8 mouse cellular contexts compared by ENCODE assay signal in genomic region chr5:124012885-124013284, GRCm38 (mm10). TPM values are rescaled to one million over a fixed set of nuclear protein-coding genes. Genes with fewer than 3 reads are reported as not detected.
A peak's percentile ranks its signal among the peaks of the same experiment; 100 is the strongest.
DNase-seq lines count a peak whose midpoint lies in the region; ATAC-seq and TF ChIP-seq lines count a peak whose summit lies in the region.

No protein-coding gene starts in this region.

- TF ChIP-seq POLR2A in kidney, adult 2 months (IDR thresholded peaks at IDR 0.05; ENCODE audit: low read depth, low read length), result no peak

- no peak for TF ChIP-seq CTCF in kidney, adult 2 months (conservative IDR thresholded peaks at IDR 0.05; ENCODE audit: insufficient read depth, insufficient read length, low read depth, low read length)
- TF ChIP-seq CTCF in forebrain, postnatal 0 days (IDR thresholded peaks at IDR 0.05; ENCODE audit: low read depth), result 0 out of 2 replicates have a peak, but pooled peaks have one; percentile 7

- no peaks in the 10 kb centered on the region for H3K27me3 ChIP-seq in kidney, embryonic 14.5 days (ENCODE audit: control insufficient read depth, insufficient read depth, low read length)
- H3K27me3 ChIP-seq in kidney, adult 2 months (replicated peaks; ENCODE audit: control insufficient read depth, insufficient read depth, low read length), result no peaks in the 10 kb centered on the region
- H3K27me3 ChIP-seq in forebrain, postnatal 0 days (ENCODE audit: insufficient read depth, low read length), result no peaks in the 10 kb centered on the region

- no peak overlapping the region for H3K4me3 ChIP-seq in kidney, embryonic 14.5 days (ENCODE audit: low read length)
- H3K4me3 ChIP-seq in kidney, adult 2 months (ENCODE audit: insufficient read depth, low read depth, low read length), result no peak overlapping the region
- H3K4me3 ChIP-seq in forebrain, postnatal 0 days (ENCODE audit: low read depth, low read length), result no peak overlapping the region

- no peak for ATAC-seq in kidney, embryonic 14.5 days (ENCODE audit: low FRiP score, low TSS enrichment)
- no peak for ATAC-seq in forebrain, postnatal 0 days
- 0 out of 2 replicates have a peak, but pooled peaks have one; percentile 9 for ATAC-seq in megakaryocyte-erythroid progenitor cell, adult 5-6 weeks (replicated peaks; ENCODE audit: low FRiP score, low TSS enrichment, poor library complexity, severe bottlenecking)
- ATAC-seq in inflammation-experienced regulatory T-cells, adult 6 months, result no peak

- 79% methylated on average over 10 of the region's 10 CpGs for WGBS in kidney, embryonic 14.5 days
- WGBS in kidney, adult 2 months, result 82% methylated on average over 10 of the region's 10 CpGs
- 84% methylated on average over 10 of the region's 10 CpGs for WGBS in forebrain, postnatal 0 days

- no peak overlapping the region for H3K4me2 ChIP-seq in kidney, embryonic 14.5 days (replicated peaks; ENCODE audit: low read depth, low read length)
- no peak overlapping the region for H3K4me2 ChIP-seq in forebrain, postnatal 0 days (ENCODE audit: low read depth)

- no peaks in the 10 kb centered on the region for H3K9me3 ChIP-seq in kidney, embryonic 14.5 days (ENCODE audit: control insufficient read depth, low read length)
- no peaks in the 10 kb centered on the region for H3K9me3 ChIP-seq in forebrain, postnatal 0 days (ENCODE audit: low read length)

- peaks cover 15% of the 10 kb centered on the region; the same call in 1 of the 2 replicates for H3K36me3 ChIP-seq in kidney, embryonic 14.5 days (ENCODE audit: control insufficient read depth, insufficient read depth, low read length)
- no peaks in the 10 kb centered on the region for H3K36me3 ChIP-seq in kidney, adult 2 months (ENCODE audit: control insufficient read depth, insufficient read depth, low read length)
- peaks cover 25% of the 10 kb centered on the region for H3K36me3 ChIP-seq in forebrain, postnatal 0 days (ENCODE audit: insufficient read depth)

- DNase-seq in kidney, adult 2 months, result no peak
- peak; percentile 81 for DNase-seq in adrenal gland, postnatal 14 days
- no peak for DNase-seq in forebrain, postnatal 0 days
- DNase-seq in thymus, postnatal 10 days (ENCODE audit: low spot score in 2 of 2), result no peak
- no peak for DNase-seq in gastrocnemius, postnatal 4 days (ENCODE audit: low spot score in 2 of 2)

- H3K4me1 ChIP-seq in kidney, embryonic 14.5 days (ENCODE audit: control insufficient read depth, insufficient read depth, low read length), result peaks cover 62% of the 10 kb centered on the region
- H3K4me1 ChIP-seq in kidney, adult 2 months (ENCODE audit: control insufficient read depth, insufficient read depth, low read length), result peaks cover 25% of the 10 kb centered on the region
- peaks cover 28% of the 10 kb centered on the region for H3K4me1 ChIP-seq in forebrain, postnatal 0 days (ENCODE audit: insufficient read depth)

- H3K9ac ChIP-seq in kidney, embryonic 14.5 days (ENCODE audit: low read depth, low read length), result no peak overlapping the region
- H3K9ac ChIP-seq in forebrain, postnatal 0 days, result no peak overlapping the region

- H3K27ac ChIP-seq in kidney, embryonic 14.5 days (ENCODE audit: low read depth, low read length), result peak overlapping the region; percentile 90; the same call in 1 of the 2 replicates
- no peak overlapping the region for H3K27ac ChIP-seq in kidney, adult 2 months (ENCODE audit: insufficient read depth, low read depth, low read length)
- H3K27ac ChIP-seq in forebrain, postnatal 0 days (ENCODE audit: low read depth, low read length), result 0 out of 2 replicates have a peak overlapping the region, but pooled peaks have one; percentile 60

RNA-seq across cellular contexts. Expression of gene Vps37b, which starts 19.2 kb away (rescaled TPM):
- polyA plus RNA-seq in kidney, embryonic 14.5 days (2014; fragmentation: Nextera tagmentation; extraction: Ambion mirVana), result 20.2 and 27.6 TPM in 2 replicates
- polyA plus RNA-seq in kidney, adult 2 months (2012; rRNA removed), result 22.6 and 24.1 TPM in 2 replicates
- 65.2 and 85.1 TPM in 2 replicates for total RNA-seq in adrenal gland, postnatal 14 days (2021)
- total RNA-seq in forebrain, postnatal 0 days (2014; rRNA removed), result 62.0 and 62.2 TPM in 2 replicates
- 76.5 and 90.8 TPM in 2 replicates for polyA plus RNA-seq in forebrain, postnatal 0 days (2015; fragmentation: Nextera tagmentation; extraction: Ambion mirVana)
- total RNA-seq in megakaryocyte-erythroid progenitor cell, adult 5-6 weeks (2014; fragmentation: Nextera tagmentation), result 20.8 and 34.3 TPM in 2 replicates
- 12.8 and 15.5 TPM in 2 replicates for total RNA-seq in megakaryocyte-erythroid progenitor cell, adult 5-6 weeks (2017)
- 10 to 100 TPM; 18.4 to 21.9 (median 18.7) TPM for polyA plus RNA-seq in inflammation-experienced regulatory T-cells, adult 6 months (2017; shearing (Covaris generic))
- 10 to 100 TPM; 24.4 to 29.3 TPM for total RNA-seq in gastrocnemius, postnatal 4 days (2021)

RNA-seq across cellular contexts. Expression of gene Hip1r, which starts 39.5 kb away (rescaled TPM):
- 11.0 and 13.0 TPM in 2 replicates for polyA plus RNA-seq in kidney, embryonic 14.5 days (2014; fragmentation: Nextera tagmentation; extraction: Ambion mirVana)
- polyA plus RNA-seq in kidney, adult 2 months (2012; rRNA removed), result 18.3 and 19.2 TPM in 2 replicates
- 18.0 and 26.6 TPM in 2 replicates for total RNA-seq in adrenal gland, postnatal 14 days (2021)
- 52.2 and 55.0 TPM in 2 replicates for total RNA-seq in forebrain, postnatal 0 days (2014; rRNA removed)
- polyA plus RNA-seq in forebrain, postnatal 0 days (2015; fragmentation: Nextera tagmentation; extraction: Ambion mirVana), result 22.2 and 29.8 TPM in 2 replicates
- 9.3 and 9.5 TPM in 2 replicates for total RNA-seq in megakaryocyte-erythroid progenitor cell, adult 5-6 weeks (2014; fragmentation: Nextera tagmentation)
- 13.7 and 30.9 TPM in 2 replicates for total RNA-seq in megakaryocyte-erythroid progenitor cell, adult 5-6 weeks (2017)
- 10 to 100 TPM in 2 of 3 experiments, 1 to 10 TPM in 1; 5.9 to 20.1 (median 14.8) TPM for polyA plus RNA-seq in inflammation-experienced regulatory T-cells, adult 6 months (2017; shearing (Covaris generic))
- 1 to 10 TPM; 5.5 to 6.6 TPM for total RNA-seq in gastrocnemius, postnatal 4 days (2021)
